Mouse (Mus musculus): ENCODE data around the gene Pik3cb. TPM values are rescaled to one million over a fixed set of nuclear protein-coding genes. Genes with fewer than 3 reads are reported as not detected.
A peak's percentile ranks its signal among the peaks of the same experiment; 100 is the strongest.

The Pik3cb gene
- total RNA-seq, 1 experiment from 2014 or later: 5.8 TPM

- no peak for ATAC-seq (replicated peaks; ENCODE audit: low read depth, poor library complexity, severe bottlenecking)
Measured at GRCm38 (mm10) chr9:99021166-99021565, 119.3 kb downstream of the Pik3cb start.

DNA sequence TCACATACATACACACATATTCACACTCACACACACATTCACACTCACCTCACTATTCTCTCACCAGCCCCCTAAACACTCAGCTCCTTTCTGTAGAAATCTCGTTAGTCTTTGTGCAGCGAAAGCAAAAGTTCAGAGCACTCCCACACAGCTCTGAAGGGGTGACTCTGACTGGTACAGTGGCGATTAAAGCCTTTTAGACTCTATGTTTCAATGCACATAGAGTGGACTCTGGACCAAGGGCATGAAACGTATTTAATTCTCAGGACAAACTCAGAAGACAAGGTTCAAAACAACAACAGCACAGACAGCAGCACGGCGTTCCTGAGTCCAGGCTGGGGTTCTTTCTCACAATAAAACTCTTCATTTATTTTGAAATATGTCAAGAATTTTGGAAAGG, 122.7 kb downstream of the Pik3cb start:
- no peak for ATAC-seq (replicated peaks; ENCODE audit: low read depth, poor library complexity, severe bottlenecking)

DNA sequence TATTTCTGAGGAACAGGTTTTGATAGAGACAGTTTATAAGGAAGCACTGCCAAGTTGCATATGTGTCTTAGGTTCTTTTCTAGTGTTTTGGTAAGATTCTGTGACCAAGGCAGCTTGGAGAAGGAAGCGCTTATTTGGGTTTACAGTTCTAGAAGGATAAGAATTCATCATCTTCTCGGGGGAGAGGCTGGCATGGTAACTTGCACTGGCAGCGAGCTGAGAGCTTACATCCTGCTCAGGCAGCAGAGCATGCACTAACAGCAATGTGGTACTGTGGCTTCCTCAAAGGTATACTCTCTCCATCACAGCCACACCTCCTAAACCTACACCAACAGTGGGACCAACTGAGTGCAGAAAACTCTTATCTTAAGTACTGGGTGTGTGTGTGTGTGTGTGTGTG, 123.7 kb downstream of the Pik3cb start:
- no peak for ATAC-seq (replicated peaks; ENCODE audit: low read depth, poor library complexity, severe bottlenecking)

GRCm38 (mm10) chr9:99016301-99016700, 124.1 kb downstream of the Pik3cb start:
- no peak for ATAC-seq (replicated peaks; ENCODE audit: low read depth, poor library complexity, severe bottlenecking)

- peak; percentile 36; the same call in 1 of the 2 replicates for ATAC-seq (replicated peaks; ENCODE audit: low read depth, poor library complexity, severe bottlenecking)
Measured at GRCm38 (mm10) chr9:99009898-99010199, 130.6 kb downstream of the Pik3cb start.

DNA sequence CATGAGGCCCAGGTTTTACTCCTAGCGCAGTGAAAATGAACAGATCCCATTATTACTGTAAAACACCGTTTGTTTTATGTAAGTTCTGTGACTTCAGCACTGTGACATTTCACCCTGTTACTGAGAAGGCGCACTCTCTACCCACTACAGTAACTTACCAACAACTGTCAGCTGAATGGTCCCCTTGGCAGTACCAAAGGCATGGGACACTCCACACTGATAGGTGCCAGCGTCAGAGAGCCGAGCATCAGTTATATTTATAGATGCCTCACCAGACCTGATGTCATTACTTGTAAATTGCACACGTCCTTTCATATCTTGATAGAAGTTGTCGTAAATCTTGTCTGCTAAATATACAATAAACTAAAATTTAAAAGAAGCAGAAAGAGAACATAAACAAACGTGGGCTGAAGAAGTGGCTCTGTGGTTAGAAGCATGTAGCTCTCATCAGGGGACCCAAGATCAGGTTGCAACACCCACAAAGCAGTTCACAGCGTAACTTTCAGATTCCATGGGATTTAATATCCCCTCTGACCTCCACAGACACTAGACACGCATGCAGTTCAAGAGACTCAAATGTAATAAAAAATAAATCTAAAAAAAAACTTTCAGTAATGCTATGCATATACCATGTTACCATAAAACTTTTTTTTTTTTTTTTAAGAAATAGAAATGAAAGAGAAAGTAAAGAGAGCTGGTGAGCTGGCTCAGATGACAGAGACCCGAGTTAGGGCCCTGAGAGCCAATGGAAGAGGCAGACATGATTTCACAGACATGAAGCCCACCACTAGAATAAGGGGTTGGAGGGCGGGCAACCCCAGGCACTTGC, 131.1 kb downstream of the Pik3cb start:
- peak; percentile 50 for ATAC-seq (replicated peaks; ENCODE audit: low read depth, poor library complexity, severe bottlenecking)

DNA sequence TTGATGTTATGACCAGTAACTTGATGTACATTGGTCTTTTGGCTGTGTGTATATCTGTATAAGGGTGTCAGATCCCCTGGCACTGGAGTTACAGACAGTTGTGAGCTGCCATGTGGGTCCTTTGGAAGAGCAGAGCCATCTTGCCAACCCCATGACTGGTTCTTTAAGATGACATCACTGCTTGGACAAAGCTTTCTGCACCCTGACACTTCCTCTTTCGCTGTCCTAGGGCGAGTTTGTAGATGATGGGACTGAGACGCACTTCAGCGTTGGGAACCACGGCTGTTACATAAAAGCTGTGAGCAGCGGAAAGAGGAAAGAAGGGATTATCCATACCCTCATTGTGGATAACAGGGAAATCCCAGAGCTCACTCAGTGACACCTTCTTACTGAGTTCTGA, 139.1 kb downstream of the Pik3cb start:
- no peak for ATAC-seq (replicated peaks; ENCODE audit: low read depth, poor library complexity, severe bottlenecking)

GRCm38 (mm10) chr9:98999881-99000339, 140.5 kb downstream of the Pik3cb start:
- ATAC-seq (replicated peaks; ENCODE audit: low read depth, poor library complexity, severe bottlenecking): peak; percentile 94

DNA sequence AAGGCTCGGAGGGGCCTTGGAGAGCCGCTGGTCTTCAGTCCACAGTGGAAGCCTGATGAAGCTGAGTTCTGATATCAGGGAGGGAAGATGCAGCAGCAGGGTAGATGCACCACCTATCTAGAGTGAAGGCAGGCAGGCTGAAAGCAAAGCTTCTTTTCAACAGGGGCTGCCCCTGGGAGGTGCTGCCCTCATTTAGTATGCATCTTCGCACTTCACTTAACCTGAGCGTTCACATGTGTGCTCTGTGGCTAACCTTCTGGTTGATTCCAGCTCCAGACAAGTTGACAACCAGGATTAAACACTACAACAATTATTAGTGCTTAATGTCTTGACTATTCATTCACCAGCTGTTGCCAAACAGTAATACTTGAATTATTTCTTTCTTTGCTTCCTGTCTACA, 146.3 kb downstream of the Pik3cb start:
- ATAC-seq (replicated peaks; ENCODE audit: low read depth, poor library complexity, severe bottlenecking): no peak

GRCm38 (mm10) chr9:98987131-98987530, 153.3 kb downstream of the Pik3cb start:
- no peak for ATAC-seq (replicated peaks; ENCODE audit: low read depth, poor library complexity, severe bottlenecking)

Other genes with a start within 250 kb of the Pik3cb start
- gene 7420426K07Rik, start 237.5 kb downstream of the Pik3cb start, total RNA-seq (2017): not detected in 2 replicates
- gene Foxl2, start 185.3 kb downstream of the Pik3cb start, total RNA-seq (2017): not detected in 2 replicates
- gene Faim, start 154.2 kb downstream of the Pik3cb start, total RNA-seq (2017): 108 and 160 TPM in 2 replicates
- gene Gm1123, start 104.9 kb downstream of the Pik3cb start, total RNA-seq (2017): not detected in 2 replicates
- not detected in 2 replicates for gene Faiml, start 96.6 kb upstream of the Pik3cb start, total RNA-seq (2017)
- gene Cep70, start 102.7 kb upstream of the Pik3cb start, total RNA-seq (2017): 49.0 and 71.4 TPM in 2 replicates
- gene Esyt3, start 217.9 kb upstream of the Pik3cb start, total RNA-seq (2017): 0.09 TPM in 1 of 2 replicates, not detected in the other